Mouse (Mus musculus) kidney, adult 11 months (tissue): ENCODE results near the gene Shisa7.
A peak's percentile ranks its signal among the peaks of the same experiment; 100 is the strongest.
"Not testable (repeated sequence)": the region's sequence is repeated elsewhere in the genome, so short reads cannot be mapped to it uniquely, and the experiment has no call there.

ENCODE experiments used
- DNase-seq: peaks from one replicate; pipeline ENCODE4 v3.0.0; 2022

The Shisa7 gene

DNA sequence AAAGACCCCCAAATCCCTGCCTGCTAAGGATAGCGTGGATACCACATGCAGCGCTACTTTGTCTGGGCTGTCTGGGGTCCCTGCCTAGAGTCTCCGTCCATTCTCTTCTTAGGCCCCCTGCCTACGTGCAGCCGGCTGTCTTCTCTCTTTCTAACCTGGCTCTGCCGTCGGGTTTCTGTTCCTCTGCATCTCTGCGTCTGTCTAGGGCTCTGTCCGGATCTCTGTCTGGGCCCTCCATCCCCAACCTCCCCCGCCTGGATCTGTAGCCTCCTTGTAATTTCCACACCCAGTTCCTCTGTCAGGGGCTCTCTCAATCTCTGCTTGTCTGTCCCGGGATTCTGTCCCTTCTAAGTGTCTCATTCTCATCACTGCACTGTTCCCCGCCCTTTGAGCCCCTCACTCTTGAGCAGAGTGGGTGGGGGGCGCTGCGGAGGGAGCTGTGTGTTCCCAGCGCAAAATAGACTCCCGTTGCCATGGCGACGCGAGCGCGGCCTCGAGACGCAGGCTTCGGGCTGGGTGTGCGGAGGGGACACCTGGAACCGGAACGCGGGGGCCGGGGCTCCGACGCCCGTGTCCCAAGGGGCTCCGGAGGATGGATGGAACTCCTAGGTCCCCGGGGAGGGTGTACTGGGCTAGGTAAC lies 772 bp downstream of the Shisa7 start:
- DNase-seq, result no peak

DNA sequence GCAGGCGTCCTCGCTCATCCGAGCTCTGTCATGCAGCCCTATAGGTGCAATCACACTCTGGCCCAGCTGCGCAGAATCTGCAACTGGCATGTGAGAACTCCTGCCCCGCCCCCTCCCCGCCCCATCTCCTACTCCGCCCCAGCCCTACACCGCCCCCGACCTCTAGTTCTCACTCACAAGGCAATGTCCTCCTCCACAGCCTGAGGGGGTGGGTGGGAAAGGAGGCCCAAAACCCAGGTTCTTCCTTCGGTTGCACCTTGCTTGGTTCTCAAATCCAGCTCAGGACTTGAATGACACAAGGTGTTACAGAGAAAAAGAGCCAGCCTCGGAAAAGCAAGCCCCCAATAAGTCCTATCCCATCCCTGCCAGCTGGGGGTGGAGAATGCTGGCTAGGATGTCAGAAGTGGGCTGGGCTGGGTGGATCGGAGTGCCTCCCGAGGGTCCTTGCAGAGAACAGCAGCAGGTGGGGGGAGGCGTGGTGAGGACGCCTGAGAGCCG lies 1.8 kb downstream of the Shisa7 start:
- no peak for DNase-seq

- no peak for DNase-seq
Measured at GRCm38 (mm10) chr7:4842077-4842476, 2.4 kb downstream of the Shisa7 start.

DNA sequence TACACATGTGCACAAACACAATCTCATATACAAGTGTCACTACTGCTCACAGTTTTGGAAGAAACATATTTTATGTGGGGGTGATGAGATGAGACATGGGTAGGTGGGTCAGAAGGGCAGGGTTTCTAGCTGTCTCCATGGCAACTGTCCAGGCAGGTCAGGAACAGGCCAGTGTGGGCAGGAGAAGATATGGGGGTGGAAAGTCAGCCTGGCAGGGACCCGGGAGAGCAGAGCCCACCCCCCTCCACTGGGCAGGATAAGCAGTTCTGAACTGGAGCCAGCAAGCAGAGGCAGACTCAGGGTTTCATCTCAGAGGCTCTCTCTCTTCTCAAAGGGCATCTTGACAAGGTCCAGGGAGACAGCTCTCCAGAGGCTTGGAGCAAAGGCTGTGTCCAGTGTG lies 6.9 kb downstream of the Shisa7 start:
- no peak for DNase-seq

DNA sequence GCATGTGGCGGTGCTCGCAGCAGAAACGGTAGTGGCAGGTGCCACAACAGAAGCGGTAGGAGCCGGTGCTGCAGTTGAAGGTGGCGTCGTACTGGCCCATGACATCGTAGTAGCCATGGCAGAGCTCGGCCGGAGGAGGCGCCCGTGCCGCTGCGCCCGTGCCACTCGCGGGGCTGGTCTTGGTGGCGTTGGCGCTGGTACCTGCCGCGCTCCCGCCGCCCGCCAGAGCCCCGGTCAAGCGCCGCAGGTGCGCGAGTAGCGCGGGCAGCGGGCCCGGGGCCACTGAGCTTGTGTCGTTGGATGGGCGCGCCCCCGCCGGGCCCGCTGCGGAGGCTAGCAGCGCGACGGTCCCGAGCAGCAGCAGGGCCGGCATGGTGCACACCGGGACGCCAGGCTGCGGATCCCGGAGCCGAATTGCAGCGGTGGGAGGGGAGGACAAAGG lies 8.1 kb downstream of the Shisa7 start:
- peak; percentile 84 for DNase-seq

- no peak for DNase-seq
Measured at GRCm38 (mm10) chr7:4835631-4836327, 8.7 kb downstream of the Shisa7 start.

- DNase-seq, result no peak
Measured at GRCm38 (mm10) chr7:4830476-4830875, 14.0 kb downstream of the Shisa7 start.

- DNase-seq, result no peak
Measured at GRCm38 (mm10) chr7:4825365-4825764, 19.1 kb downstream of the Shisa7 start.

DNA sequence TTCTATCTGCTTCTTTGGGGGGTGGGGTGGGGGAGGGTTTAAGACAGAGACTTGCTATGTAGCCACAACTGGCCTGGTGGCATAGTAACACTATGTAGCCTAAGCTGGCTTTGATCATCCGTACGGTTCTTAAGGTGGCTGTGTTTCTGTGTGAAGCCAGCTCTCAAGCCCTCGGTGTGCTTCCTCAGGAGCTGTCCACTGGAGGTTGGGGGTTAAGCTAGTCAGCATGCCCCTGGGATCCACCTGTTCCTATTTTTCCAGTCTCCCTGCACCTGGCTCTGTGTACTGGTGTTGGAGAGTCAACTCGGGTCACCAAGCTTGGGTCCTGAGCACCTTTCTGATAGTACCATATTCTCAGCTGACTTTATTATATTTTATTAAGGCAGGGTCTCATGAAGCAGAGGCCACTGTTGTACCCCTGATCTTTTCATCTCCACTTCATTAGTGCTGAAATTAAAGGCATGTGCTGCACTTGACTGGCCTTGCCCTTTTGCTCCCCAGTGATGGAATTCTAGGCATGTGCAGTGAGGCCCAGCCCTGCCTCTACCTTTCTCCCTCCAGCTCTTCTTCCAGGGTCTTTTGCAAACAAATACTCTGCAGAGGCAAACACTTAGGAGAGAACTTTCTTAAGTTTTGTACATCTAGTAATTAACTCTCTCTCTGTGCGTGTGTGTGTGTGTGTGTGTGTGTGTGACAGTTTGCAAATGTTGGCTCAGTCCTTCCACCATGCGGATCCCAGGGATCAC lies 22.2 kb downstream of the Shisa7 start:
- peak; percentile 46 for DNase-seq

- DNase-seq, result no peak
Measured at GRCm38 (mm10) chr7:4821690-4822089, 22.8 kb downstream of the Shisa7 start.

DNA sequence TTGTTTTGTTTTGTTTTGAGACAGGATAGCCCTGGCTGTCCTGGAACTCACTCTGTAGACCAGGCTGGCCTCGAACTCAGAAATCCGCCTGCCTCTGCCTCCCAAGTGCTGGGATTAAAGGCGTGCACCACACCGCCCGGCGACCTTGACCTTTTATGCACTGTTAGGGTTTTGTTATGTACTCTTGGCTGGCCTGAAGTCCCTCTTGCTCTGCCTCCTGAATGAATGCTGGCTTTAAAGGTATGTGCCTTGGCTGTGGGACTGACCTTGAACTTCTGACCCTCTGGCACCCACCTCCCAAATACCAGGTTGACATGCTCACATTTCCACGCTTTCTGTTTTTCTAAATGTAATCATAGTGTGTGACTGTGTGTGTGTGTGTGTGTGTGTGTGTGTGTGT lies 23.6 kb downstream of the Shisa7 start:
- not testable (repeated sequence) for DNase-seq

GRCm38 (mm10) chr7:4816559-4816958 lies 27.9 kb downstream of the Shisa7 start:
- no peak for DNase-seq

DNA sequence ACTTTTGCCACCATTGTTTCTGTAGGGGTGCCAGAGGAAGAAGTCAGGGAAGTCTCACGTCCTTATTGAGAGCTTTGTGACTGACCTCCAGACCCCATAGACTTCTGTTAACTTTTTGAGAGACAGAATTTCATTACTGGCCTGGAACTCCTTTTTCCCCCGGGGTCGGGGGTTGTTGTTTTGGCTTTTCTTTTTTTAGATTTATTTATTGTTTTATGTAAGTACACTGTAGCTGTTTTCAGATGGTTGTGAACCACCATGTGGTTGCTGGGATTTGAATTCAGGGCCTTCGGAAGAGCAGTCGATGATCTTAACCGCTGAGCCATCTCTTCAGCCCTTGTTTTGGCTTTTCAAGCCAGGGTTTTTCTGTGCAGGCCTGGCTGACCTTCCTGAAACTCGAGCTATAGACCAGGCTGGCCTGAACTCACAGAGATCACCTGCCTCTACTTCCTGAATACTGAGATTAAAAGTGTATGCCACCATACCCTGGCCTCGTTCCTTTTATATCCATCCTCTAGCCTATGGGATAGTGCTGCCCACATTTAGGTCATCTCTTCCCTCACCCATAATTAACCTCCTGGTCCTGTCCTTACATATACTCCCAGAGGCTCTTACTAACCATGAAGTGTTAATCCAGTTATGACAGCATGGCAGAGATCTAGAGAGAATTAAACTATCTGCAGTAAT lies 31.2 kb downstream of the Shisa7 start:
- DNase-seq, result peak; percentile 19

DNA sequence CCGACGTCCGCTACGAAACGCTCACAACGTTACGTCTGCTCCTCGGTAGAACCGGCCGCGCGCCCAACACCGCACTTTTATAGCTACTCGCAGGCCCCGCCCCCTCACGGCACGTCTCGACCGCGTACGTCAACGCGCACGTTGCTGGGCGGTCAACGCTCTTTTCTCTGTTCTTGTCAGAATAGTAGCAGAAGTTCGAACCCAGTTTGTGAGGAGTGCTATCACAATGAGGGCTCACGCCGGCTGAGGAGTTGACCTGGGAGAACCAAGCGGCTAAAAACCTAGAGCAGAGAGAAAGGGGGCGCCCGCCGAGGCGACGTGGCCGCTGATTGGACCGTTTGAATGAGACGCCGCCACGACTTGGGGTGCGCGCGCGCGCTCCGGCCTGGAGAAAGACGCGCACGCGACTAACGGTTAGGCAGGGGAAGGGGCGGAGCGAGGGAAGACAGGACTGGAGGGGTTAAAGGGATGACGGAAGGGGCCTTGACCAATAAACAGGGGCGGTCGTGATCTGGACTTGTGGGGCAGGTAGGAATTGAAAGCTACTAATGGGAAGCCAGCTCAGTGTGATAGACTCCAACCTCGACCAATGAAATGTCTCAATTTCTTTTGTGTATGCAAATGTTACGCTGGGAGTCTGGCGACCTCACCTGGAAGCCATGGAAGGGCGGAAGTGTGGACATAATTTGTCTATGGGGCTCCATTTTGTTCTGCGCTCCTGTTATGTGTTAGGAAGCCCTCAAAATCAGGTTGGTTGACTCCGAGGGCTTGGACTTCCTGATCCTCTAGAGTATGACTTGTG lies 32.0 kb downstream of the Shisa7 start, which contains the start of gene Ube2s:
Gene Ube2s, minus strand, starts transcription at position 288 of the 802 bp plus-strand sequence.
- peak; percentile 99 for DNase-seq

GRCm38 (mm10) chr7:4811842-4812302 lies 32.6 kb downstream of the Shisa7 start:
- DNase-seq, result no peak

DNA sequence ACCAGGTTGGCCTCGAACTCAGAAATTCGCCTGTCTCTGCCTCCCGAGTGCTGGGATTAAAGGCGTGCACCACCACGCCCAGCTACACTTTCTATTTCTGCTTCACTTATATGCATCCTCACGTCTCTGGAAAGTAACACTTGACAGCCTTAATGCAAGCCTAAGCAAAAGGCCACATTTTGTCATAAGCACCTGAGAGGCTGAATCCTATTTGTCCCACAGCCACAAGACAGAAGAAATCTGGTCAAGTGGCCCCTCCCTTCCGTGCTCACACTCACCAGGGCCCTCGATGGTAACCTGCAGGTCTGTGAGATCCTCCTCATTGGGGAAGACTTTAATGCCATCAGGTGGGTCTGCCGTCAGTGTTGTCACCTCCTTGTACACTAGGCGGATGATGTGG lies 33.4 kb downstream of the Shisa7 start:
- DNase-seq, result not testable (repeated sequence)

- no peak for DNase-seq
Measured at GRCm38 (mm10) chr7:4806716-4807115, 37.8 kb downstream of the Shisa7 start.

- no peak for DNase-seq
Measured at GRCm38 (mm10) chr7:4802247-4802646, 42.2 kb downstream of the Shisa7 start.

GRCm38 (mm10) chr7:4795767-4796433 lies 48.6 kb downstream of the Shisa7 start:
- DNase-seq, result peak; percentile 23

GRCm38 (mm10) chr7:4794631-4795168 lies 49.8 kb downstream of the Shisa7 start:
- no peak for DNase-seq

GRCm38 (mm10) chr7:4793674-4794073 lies 50.8 kb downstream of the Shisa7 start:
- DNase-seq, result no peak
